Mouse (Mus musculus): Measurements from ENCODE around the gene Abcf2. TPM values are rescaled to one million over a fixed set of nuclear protein-coding genes. Genes with fewer than 3 reads are reported as not detected.

Gene Abcf2
- polyA plus RNA-seq, 1 experiment = 40.2 TPM

DNA sequence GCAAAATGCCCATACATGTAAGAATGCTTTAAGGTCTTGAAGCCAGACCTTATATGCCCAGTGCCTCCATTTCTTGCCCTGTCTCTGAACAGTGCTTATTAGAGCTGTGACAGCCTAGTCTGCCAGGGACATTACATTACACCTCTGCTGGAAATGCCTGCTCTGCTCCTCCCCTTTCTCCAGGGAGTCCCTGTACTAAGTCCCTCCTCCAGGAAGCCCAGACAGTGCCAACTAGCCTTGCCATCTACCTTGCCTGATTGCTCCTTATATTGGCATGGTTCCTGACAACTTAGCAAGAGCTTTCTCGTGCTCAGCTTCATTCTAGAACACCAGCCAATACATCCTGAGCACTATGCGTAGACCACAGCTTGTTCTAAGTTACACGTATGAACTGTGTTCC lies 41.5 kb downstream of the Abcf2 start:
- Histone ChIP-seq H3K36me3 (ENCODE audit: control insufficient read depth, insufficient read depth, low read length) (no peaks in the 10 kb centered on the region), H3K4me1 (ENCODE audit: control insufficient read depth, insufficient read depth, low read length) (no peaks in the 10 kb centered on the region), H3K4me3 (ENCODE audit: insufficient read depth, low read depth, low read length) (no peak overlapping the region), H3K27me3 (replicated peaks; ENCODE audit: control insufficient read depth, insufficient read depth, low read length) (no peaks in the 10 kb centered on the region), H3K27ac (ENCODE audit: insufficient read depth, low read depth, low read length) (no peak overlapping the region)
- 62% methylated on average over 3 of the region's 3 CpGs for WGBS
- TF ChIP-seq POLR2A (IDR thresholded peaks at IDR 0.05; ENCODE audit: low read depth, low read length) (no peak), CTCF (conservative IDR thresholded peaks at IDR 0.05; ENCODE audit: insufficient read depth, insufficient read length, low read depth, low read length) (no peak)
- DNase-seq = peak; percentile 17

GRCm38 (mm10) chr5:24534292-24534691 lies 43.0 kb downstream of the Abcf2 start:
- no peaks in the 10 kb centered on the region for H3K4me1 ChIP-seq (ENCODE audit: control insufficient read depth, insufficient read depth, low read length)
- 54% methylated on average over 5 of the region's 5 CpGs for WGBS
- no peak overlapping the region for H3K4me3 ChIP-seq (ENCODE audit: insufficient read depth, low read depth, low read length)
- TF ChIP-seq POLR2A (IDR thresholded peaks at IDR 0.05; ENCODE audit: low read depth, low read length) (no peak), CTCF (conservative IDR thresholded peaks at IDR 0.05; ENCODE audit: insufficient read depth, insufficient read length, low read depth, low read length) (peak; percentile 23; the same call in 1 of the 2 replicates)
- H3K27me3 ChIP-seq (replicated peaks; ENCODE audit: control insufficient read depth, insufficient read depth, low read length) = no peaks in the 10 kb centered on the region
- DNase-seq = no peak
- no peak overlapping the region for H3K27ac ChIP-seq (ENCODE audit: insufficient read depth, low read depth, low read length)
- no peaks in the 10 kb centered on the region for H3K36me3 ChIP-seq (ENCODE audit: control insufficient read depth, insufficient read depth, low read length)

- WGBS = 74% methylated on average over 11 of the region's 11 CpGs
- Histone ChIP-seq H3K4me3 (ENCODE audit: insufficient read depth, low read depth, low read length) (no peak overlapping the region), H3K36me3 (ENCODE audit: control insufficient read depth, insufficient read depth, low read length) (no peaks in the 10 kb centered on the region), H3K4me1 (ENCODE audit: control insufficient read depth, insufficient read depth, low read length) (no peaks in the 10 kb centered on the region), H3K27me3 (replicated peaks; ENCODE audit: control insufficient read depth, insufficient read depth, low read length) (no peaks in the 10 kb centered on the region), H3K27ac (ENCODE audit: insufficient read depth, low read depth, low read length) (no peak overlapping the region)
- no peak for TF ChIP-seq POLR2A (IDR thresholded peaks at IDR 0.05; ENCODE audit: low read depth, low read length)
- no peak for TF ChIP-seq CTCF (conservative IDR thresholded peaks at IDR 0.05; ENCODE audit: insufficient read depth, insufficient read length, low read depth, low read length)
- no peak for DNase-seq
Measured at GRCm38 (mm10) chr5:24533391-24533790, 43.9 kb downstream of the Abcf2 start.

DNA sequence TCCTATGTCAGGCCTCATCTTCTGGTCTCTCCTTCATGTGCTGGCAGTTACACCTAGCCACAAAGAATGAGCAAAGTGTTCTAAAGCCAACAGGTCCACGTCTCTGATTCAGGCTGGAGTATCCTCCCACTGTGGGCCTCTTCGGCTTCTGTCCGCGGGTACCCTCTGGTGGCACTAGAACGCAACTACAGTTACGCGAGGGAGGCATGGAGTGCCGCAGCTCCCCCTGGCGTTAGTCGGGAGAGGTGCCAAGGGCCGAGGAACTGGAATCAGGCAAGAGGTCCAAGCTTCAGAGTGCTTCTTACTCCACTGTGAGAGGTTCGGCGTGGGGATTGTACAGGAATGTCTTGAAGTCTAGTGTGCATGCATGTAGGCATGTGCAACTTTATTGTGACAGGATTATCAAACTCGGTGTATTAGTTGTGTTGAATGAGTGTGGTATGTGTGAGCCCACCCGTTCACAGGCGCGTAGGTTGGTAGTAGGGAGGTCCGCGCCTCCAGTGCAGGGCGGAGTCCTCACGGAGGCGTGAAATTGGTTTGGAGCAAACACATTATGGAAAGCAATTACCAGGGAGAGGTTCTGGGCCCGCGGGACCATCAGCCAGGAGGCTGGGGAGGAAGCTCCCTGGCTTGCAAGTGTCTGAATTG lies 47.1 kb downstream of the Abcf2 start:
- peak; percentile 93 for DNase-seq
- Histone ChIP-seq H3K27me3 (replicated peaks; ENCODE audit: control insufficient read depth, insufficient read depth, low read length) (peaks cover 4% of the 10 kb centered on the region), H3K36me3 (ENCODE audit: control insufficient read depth, insufficient read depth, low read length) (no peaks in the 10 kb centered on the region), H3K4me3 (ENCODE audit: insufficient read depth, low read depth, low read length) (no peak overlapping the region), H3K27ac (ENCODE audit: insufficient read depth, low read depth, low read length) (no peak overlapping the region), H3K4me1 (ENCODE audit: control insufficient read depth, insufficient read depth, low read length) (no peaks in the 10 kb centered on the region)
- WGBS = 8% methylated on average over 24 of the region's 24 CpGs
- TF ChIP-seq CTCF (conservative IDR thresholded peaks at IDR 0.05; ENCODE audit: insufficient read depth, insufficient read length, low read depth, low read length) (peak; percentile 100), POLR2A (IDR thresholded peaks at IDR 0.05; ENCODE audit: low read depth, low read length) (no peak)

DNA sequence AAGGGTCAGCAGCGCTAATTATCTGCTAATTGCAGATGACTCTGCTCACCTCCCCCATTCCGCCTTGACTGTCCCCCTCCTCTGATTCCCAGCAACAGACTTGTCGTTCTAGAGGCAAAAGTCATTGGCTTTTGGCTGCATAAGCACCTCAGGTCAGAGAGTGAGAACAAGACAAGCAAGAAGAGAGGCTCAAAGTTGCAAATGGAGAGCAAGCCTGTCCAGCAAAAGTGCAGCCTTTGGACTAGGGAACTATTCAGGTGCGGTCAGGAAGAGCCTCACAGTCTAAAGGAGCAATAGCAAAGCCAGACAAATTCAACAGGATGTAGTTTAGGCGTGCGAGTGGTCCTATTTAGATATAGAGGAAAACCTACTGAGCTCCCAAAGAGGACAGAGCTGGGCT lies 49.5 kb downstream of the Abcf2 start:
- Histone ChIP-seq H3K27ac (ENCODE audit: insufficient read depth, low read depth, low read length) (no peak overlapping the region), H3K4me1 (ENCODE audit: control insufficient read depth, insufficient read depth, low read length) (no peaks in the 10 kb centered on the region), H3K36me3 (ENCODE audit: control insufficient read depth, insufficient read depth, low read length) (no peaks in the 10 kb centered on the region), H3K27me3 (replicated peaks; ENCODE audit: control insufficient read depth, insufficient read depth, low read length) (peaks cover 4% of the 10 kb centered on the region), H3K4me3 (ENCODE audit: insufficient read depth, low read depth, low read length) (no peak overlapping the region)
- WGBS = 17% methylated on average over 6 of the region's 6 CpGs
- no peak for DNase-seq
- no peak for TF ChIP-seq CTCF (conservative IDR thresholded peaks at IDR 0.05; ENCODE audit: insufficient read depth, insufficient read length, low read depth, low read length)
- no peak for TF ChIP-seq POLR2A (IDR thresholded peaks at IDR 0.05; ENCODE audit: low read depth, low read length)

DNA sequence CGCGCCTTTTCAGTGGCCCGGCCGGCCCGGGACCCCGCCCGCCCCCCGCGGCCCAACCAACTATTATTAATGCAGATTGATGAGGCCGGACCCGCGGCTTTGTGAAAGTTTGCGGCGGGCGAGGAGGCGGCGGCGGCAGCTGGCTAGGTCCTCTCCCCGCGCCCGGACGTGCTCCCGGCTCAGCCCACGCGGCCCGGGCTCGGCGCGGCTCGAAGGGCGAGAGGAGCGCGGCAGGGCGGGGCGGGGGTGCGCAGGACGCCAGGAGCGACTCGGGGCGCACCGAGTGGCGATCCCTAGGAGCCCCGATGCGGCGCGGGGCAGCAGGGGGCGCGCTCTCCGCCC lies 50.4 kb downstream of the Abcf2 start, which contains the start of gene Gbx1:
Gene Gbx1, minus strand, starts transcription at position 314 of the 342 bp plus-strand sequence.
- Histone ChIP-seq H3K27me3 (replicated peaks; ENCODE audit: control insufficient read depth, insufficient read depth, low read length) (peaks cover 4% of the 10 kb centered on the region), H3K4me1 (ENCODE audit: control insufficient read depth, insufficient read depth, low read length) (no peaks in the 10 kb centered on the region), H3K36me3 (ENCODE audit: control insufficient read depth, insufficient read depth, low read length) (no peaks in the 10 kb centered on the region), H3K4me3 (ENCODE audit: insufficient read depth, low read depth, low read length) (peak within 1 kb of the TSS; percentile 9), H3K27ac (ENCODE audit: insufficient read depth, low read depth, low read length) (no peak within 1 kb of the TSS)
- WGBS = 2% methylated on average over 48 of the region's 49 CpGs
- DNase-seq = no peak
- no peak for TF ChIP-seq CTCF (conservative IDR thresholded peaks at IDR 0.05; ENCODE audit: insufficient read depth, insufficient read length, low read depth, low read length)
- no peak for TF ChIP-seq POLR2A (IDR thresholded peaks at IDR 0.05; ENCODE audit: low read depth, low read length)

GRCm38 (mm10) chr5:24526190-24526888 lies 50.9 kb downstream of the Abcf2 start:
- WGBS = 1% methylated on average over 83 of the region's 109 CpGs
- H3K36me3 ChIP-seq (ENCODE audit: control insufficient read depth, insufficient read depth, low read length) = no peaks in the 10 kb centered on the region
- peak overlapping the region; percentile 9; the same call in 1 of the 2 replicates for H3K4me3 ChIP-seq (ENCODE audit: insufficient read depth, low read depth, low read length)
- H3K4me1 ChIP-seq (ENCODE audit: control insufficient read depth, insufficient read depth, low read length) = no peaks in the 10 kb centered on the region
- no peak for TF ChIP-seq POLR2A (IDR thresholded peaks at IDR 0.05; ENCODE audit: low read depth, low read length)
- TF ChIP-seq CTCF (conservative IDR thresholded peaks at IDR 0.05; ENCODE audit: insufficient read depth, insufficient read length, low read depth, low read length) = no peak
- H3K27me3 ChIP-seq (replicated peaks; ENCODE audit: control insufficient read depth, insufficient read depth, low read length) = peaks cover 4% of the 10 kb centered on the region
- DNase-seq = no peak
- no peak overlapping the region for H3K27ac ChIP-seq (ENCODE audit: insufficient read depth, low read depth, low read length)

Data from kidney, adult 2 months (tissue).